Mouse (Mus musculus) forebrain, embryonic 13.5 days (tissue): ENCODE data around the gene Tunar. TPM values are rescaled to one million over a fixed set of nuclear protein-coding genes. Genes with fewer than 3 reads are reported as not detected.

Source experiments
- ATAC-seq: fragments of 200-750 bp; cut with Nextera tagmentation; 2 replicates; pipeline ENCODE4 v1.8.0; 2017
- H3K27ac ChIP-seq: fragments of 300-500 bp; sonication (generic); 2 replicates; pipeline ENCODE4 v1.5.1; 2015; ENCODE audit warnings: inconsistent platforms, mild to moderate bottlenecking, moderate library complexity
- H3K27me3 ChIP-seq: fragments of 300-500 bp; sonication (generic); 2 replicates; pipeline ENCODE4 v1.6.1; 2015; ENCODE audit warnings: mild to moderate bottlenecking, inconsistent platforms
- H3K36me3 ChIP-seq: fragments of 300-500 bp; sonication (generic); 2 replicates; pipeline ENCODE4 v1.6.1; 2015; ENCODE audit warnings: mild to moderate bottlenecking, inconsistent platforms; ENCODE audit not compliant: poor library complexity, severe bottlenecking
- H3K4me1 ChIP-seq: fragments of 300-500 bp; sonication (generic); 2 replicates; pipeline ENCODE4 v1.6.1; 2015; ENCODE audit warnings: inconsistent platforms
- H3K4me2 ChIP-seq: fragments of 300-500 bp; sonication (generic); 2 replicates; pipeline ENCODE4 v1.6.1; 2015; ENCODE audit warnings: inconsistent platforms, mild to moderate bottlenecking, moderate library complexity
- H3K4me3 ChIP-seq: fragments of 300-500 bp; sonication (generic); 2 replicates; pipeline ENCODE4 v1.5.1; 2015; ENCODE audit warnings: mild to moderate bottlenecking, inconsistent platforms
- H3K9ac ChIP-seq: fragments of 300-500 bp; sonication (generic); 2 replicates; pipeline ENCODE4 v1.6.1; 2015; ENCODE audit warnings: mild to moderate bottlenecking, inconsistent platforms
- H3K9me3 ChIP-seq: fragments of 300-500 bp; sonication (generic); replicated peaks from 2 replicates; pipeline ENCODE4 v1.6.1; 2016; ENCODE audit warnings: inconsistent platforms
- WGBS: fragments of 180-500 bp; shearing (Covaris S2); methylation state at CpG from one replicate; pipeline ENCODE4 v1.1.7; 2015; 5-methylcytosine and 5-hydroxymethylcytosine counted together
- polyA plus RNA-seq: library from polyadenylated mRNA; unstranded; fragments of >200 nt; fragmentation: Nextera tagmentation; extraction: Ambion mirVana; gene quantifications from 2 replicates; pipeline ENCODE4 v1.2.1, GENCODE M21; 2015

The Tunar gene
- polyA plus RNA-seq, 1 experiment from 2014 or later, result 2.0 TPM

DNA sequence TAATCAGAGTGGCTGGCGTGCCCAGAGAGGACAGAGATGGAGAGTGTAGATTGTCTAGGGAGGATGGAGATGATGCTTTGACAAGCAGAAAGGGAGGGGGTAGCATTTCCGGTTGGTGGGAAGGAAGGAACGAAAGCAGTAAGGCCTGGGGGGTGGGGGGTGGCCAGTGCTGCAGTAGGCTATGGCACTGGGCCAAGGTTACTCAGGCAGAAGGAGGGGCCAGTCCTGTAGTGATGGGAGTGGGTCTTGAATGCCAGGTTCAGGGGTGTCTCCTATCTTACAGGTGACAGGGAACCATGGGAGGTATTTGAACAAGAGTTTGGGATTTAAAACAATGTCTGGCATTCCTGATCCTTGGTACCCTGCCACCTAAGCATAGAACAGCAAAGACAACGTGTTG is 13.2 kb downstream of the Tunar start:
- H3K4me2 ChIP-seq, result no peak overlapping the region
- H3K36me3 ChIP-seq, result no peaks in the 10 kb centered on the region
- H3K9ac ChIP-seq, result no peak overlapping the region
- H3K27me3 ChIP-seq, result no peaks in the 10 kb centered on the region
- 0 out of 2 replicates have a peak, but pooled peaks cover 3% of the 10 kb centered on the region for H3K4me1 ChIP-seq
- H3K27ac ChIP-seq, result no peak overlapping the region
- WGBS, result 76% methylated on average over 4 of the region's 4 CpGs
- ATAC-seq, result no peak
- no peak overlapping the region for H3K4me3 ChIP-seq
- H3K9me3 ChIP-seq, result no peaks in the 10 kb centered on the region

DNA sequence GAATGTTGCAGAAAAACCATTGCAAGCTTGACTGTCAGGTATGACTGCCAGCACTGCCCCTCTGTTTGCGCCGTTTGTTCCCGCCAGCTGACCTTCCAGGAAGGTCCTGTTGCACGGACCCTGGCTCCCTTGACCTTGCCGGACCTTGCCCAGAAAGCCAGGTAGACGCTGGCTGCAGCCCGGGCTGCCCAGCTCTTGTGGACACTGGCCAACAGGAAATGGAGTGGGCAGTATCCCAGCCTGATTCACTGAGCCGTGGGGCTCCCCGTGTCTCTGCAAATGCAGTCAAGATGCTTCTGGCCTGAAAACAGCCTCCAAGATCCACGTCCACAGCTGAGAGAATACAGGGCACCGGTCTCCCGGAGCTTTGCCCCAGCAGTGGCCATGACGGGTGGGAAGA is 13.6 kb downstream of the Tunar start:
- no peaks in the 10 kb centered on the region for H3K27me3 ChIP-seq
- ATAC-seq, result no peak
- WGBS, result 87% methylated on average over 13 of the region's 13 CpGs
- 0 out of 2 replicates have a peak, but pooled peaks cover 3% of the 10 kb centered on the region for H3K4me1 ChIP-seq
- no peak overlapping the region for H3K9ac ChIP-seq
- no peak overlapping the region for H3K27ac ChIP-seq
- no peaks in the 10 kb centered on the region for H3K36me3 ChIP-seq
- no peak overlapping the region for H3K4me2 ChIP-seq
- H3K4me3 ChIP-seq, result no peak overlapping the region
- H3K9me3 ChIP-seq, result no peaks in the 10 kb centered on the region

DNA sequence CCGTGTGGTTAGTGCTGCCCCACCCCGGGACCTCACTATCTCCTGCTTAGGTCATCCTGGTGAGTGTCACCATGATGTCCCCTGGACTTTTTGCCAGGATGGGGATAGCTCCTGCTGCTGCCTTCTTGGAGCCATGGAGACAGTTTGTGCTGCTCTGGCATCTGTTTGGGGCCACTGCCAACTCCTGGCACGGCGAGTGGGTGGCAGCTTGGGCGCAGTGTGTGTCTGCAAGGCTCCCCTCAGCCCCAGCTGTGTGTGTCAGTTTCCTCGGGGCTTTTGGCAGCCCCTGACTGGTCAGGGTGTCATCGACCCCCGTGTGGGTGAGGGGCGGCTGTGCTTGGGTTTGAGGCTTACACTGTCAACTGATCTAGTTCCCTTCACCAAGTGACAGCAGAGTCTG is 20.6 kb downstream of the Tunar start:
- Histone ChIP-seq H3K36me3 (no peaks in the 10 kb centered on the region), H3K27ac (no peak overlapping the region), H3K4me2 (no peak overlapping the region), H3K4me1 (peaks cover 6% of the 10 kb centered on the region), H3K27me3 (no peaks in the 10 kb centered on the region), H3K4me3 (no peak overlapping the region), H3K9me3 (no peaks in the 10 kb centered on the region), H3K9ac (no peak overlapping the region)
- WGBS, result 80% methylated on average over 9 of the region's 9 CpGs
- peak; percentile 77 for ATAC-seq

DNA sequence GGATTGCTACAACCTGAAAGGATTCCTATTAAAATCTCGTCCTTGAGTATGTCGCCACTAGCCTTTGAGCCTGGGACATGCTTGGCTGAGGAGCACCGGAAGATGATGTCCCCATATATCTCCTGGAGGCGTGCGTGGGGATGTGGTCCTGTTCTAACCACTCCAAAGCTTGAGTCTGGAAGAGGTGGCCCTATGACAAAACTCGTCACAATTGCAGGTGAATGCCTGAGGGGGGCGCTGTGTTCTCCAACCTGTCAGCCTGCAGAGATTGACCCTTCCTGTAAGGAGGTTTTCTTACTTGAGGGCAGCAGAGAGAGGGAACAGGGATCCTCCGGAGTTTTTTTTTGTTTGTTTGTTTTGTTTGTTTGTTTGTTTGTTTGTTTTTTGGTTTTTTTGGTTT is 21.1 kb downstream of the Tunar start:
- no peaks in the 10 kb centered on the region for H3K27me3 ChIP-seq

DNA sequence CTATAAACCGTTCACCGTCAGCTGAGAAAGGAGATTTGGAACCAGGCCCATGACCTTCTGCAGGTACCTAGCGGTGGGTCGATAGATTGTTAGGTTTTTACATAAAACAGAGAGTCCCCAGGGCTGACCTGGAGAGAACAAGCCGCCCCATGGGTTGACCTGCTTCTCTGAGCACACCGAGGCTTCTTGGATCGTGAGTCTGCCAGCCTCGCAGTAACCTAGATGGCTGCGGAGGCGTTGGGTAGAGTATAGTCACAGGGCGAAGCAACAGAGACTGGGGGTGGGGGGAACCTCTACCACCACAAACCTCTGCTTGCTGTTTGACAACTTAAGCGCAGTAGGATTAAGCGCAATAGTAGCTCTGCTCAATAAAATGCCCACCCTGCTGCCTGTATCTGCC is 23.1 kb downstream of the Tunar start:
- no peaks in the 10 kb centered on the region for H3K27me3 ChIP-seq
- no peak overlapping the region for H3K4me3 ChIP-seq
- no peaks in the 10 kb centered on the region for H3K9me3 ChIP-seq
- H3K27ac ChIP-seq, result no peak overlapping the region
- 89% methylated on average over 13 of the region's 13 CpGs for WGBS
- peaks cover 6% of the 10 kb centered on the region for H3K4me1 ChIP-seq
- no peak overlapping the region for H3K9ac ChIP-seq
- no peak overlapping the region for H3K4me2 ChIP-seq
- no peaks in the 10 kb centered on the region for H3K36me3 ChIP-seq
- no peak for ATAC-seq

More for the DNA sequence above, 21.1 kb downstream of the Tunar start:
- Histone ChIP-seq H3K9ac (no peak overlapping the region), H3K36me3 (no peaks in the 10 kb centered on the region), H3K4me1 (peaks cover 6% of the 10 kb centered on the region), H3K4me2 (no peak overlapping the region), H3K9me3 (no peaks in the 10 kb centered on the region), H3K27ac (no peak overlapping the region), H3K4me3 (no peak overlapping the region)
- 90% methylated on average over 8 of the region's 8 CpGs for WGBS
- no peak for ATAC-seq

DNA sequence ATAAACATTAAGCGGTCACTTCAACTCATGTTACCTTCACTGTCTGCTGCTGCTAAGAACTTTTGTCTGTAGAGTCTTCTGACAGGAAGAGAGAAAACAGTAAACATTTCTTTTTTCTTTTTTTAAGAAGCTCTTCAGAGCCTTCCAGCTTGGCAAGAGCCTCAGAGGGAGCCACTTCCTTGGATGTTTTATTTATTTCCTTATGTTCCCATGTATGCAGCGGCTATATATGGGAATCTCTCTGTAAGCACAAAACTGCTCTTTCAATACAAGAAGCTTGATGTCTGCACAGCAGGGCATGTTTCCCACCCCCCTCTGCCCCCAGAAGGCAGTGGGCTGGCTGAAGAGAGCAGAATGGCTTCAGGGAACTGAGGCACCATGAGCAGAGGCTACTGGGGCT is 30.0 kb downstream of the Tunar start:
- no peak for ATAC-seq

DNA sequence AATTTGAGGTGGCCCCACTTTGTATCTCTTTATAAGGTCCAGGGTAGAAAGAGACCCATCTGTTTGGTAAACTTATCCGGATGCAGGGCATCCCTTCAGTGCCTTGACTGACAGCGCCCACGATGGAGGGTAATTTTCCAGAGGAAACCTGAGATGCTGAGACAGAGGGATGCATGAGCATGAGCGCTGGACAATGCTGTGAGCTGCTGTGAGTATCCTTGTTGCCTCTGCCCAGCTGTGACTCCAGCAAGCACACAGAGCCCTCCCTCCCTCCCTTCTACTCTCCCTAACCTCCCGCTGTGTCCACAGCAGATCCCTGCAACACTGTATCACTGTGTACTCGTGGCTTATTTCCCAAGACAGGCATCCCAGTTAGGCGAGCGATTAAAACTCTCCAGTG is 40.9 kb downstream of the Tunar start:
- 77% methylated on average over 8 of the region's 8 CpGs for WGBS
- Histone ChIP-seq H3K9ac (no peak overlapping the region), H3K4me1 (no peaks in the 10 kb centered on the region), H3K4me3 (no peak overlapping the region), H3K27ac (no peak overlapping the region), H3K36me3 (no peaks in the 10 kb centered on the region), H3K4me2 (no peak overlapping the region), H3K9me3 (no peaks in the 10 kb centered on the region), H3K27me3 (no peaks in the 10 kb centered on the region)
- ATAC-seq, result no peak

More for the DNA sequence above, 30.0 kb downstream of the Tunar start:
- H3K4me2 ChIP-seq, result no peak overlapping the region
- H3K27ac ChIP-seq, result no peak overlapping the region
- H3K4me3 ChIP-seq, result no peak overlapping the region
- no peak overlapping the region for H3K9ac ChIP-seq
- no peaks in the 10 kb centered on the region for H3K36me3 ChIP-seq
- no peaks in the 10 kb centered on the region for H3K27me3 ChIP-seq
- no peaks in the 10 kb centered on the region for H3K9me3 ChIP-seq
- WGBS, result 82% methylated on average over 2 of the region's 2 CpGs
- H3K4me1 ChIP-seq, result 0 out of 2 replicates have a peak, but pooled peaks cover 4% of the 10 kb centered on the region

DNA sequence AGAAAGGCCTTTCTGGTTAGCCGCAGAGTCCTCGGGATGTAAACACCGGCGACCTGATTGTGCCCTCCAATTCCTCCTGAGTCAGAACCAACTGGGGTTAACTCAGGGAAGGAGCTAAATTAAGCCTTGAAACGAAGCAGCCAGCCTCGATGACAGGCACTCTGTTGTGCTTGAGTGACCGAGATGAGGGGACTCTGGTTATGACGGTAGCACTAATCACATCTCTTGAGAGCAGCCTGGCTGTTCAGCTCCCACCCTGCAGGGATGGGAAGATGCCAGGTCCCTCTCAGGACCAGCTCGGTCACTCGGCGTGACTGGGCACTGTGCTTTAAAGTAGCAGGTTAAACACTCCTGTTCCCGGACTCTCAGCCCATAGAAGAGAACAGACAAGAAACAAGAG is 43.3 kb downstream of the Tunar start:
- 75% methylated on average over 12 of the region's 12 CpGs for WGBS
- no peaks in the 10 kb centered on the region for H3K27me3 ChIP-seq
- H3K4me1 ChIP-seq, result no peaks in the 10 kb centered on the region
- H3K9ac ChIP-seq, result no peak overlapping the region
- no peaks in the 10 kb centered on the region for H3K36me3 ChIP-seq
- H3K9me3 ChIP-seq, result no peaks in the 10 kb centered on the region
- no peak overlapping the region for H3K4me2 ChIP-seq
- ATAC-seq, result no peak
- no peak overlapping the region for H3K4me3 ChIP-seq
- H3K27ac ChIP-seq, result no peak overlapping the region

DNA sequence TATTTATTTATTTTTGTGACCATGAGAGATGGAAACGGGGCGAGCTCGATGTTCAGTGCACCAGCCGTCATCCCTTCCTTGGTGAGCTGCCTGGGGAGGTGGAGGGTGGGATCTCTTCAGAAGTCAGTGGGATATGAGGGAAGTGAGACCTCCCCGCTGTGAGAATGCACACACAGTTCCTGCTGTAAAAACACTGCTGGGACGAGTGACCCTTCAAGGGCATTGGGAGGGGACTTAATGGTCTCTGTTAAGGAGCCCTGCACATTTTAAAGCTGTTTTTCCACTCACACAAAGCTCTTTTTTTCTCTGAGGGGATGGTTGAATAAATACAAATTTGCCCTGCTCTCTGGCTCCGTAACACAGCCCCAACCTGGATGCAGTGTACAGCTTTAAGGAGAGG is 49.1 kb downstream of the Tunar start:
- no peaks in the 10 kb centered on the region for H3K9me3 ChIP-seq
- H3K4me3 ChIP-seq, result no peak overlapping the region
- WGBS, result 63% methylated on average over 7 of the region's 7 CpGs
- no peaks in the 10 kb centered on the region for H3K27me3 ChIP-seq
- H3K27ac ChIP-seq, result no peak overlapping the region
- ATAC-seq, result no peak
- H3K4me2 ChIP-seq, result no peak overlapping the region
- no peaks in the 10 kb centered on the region for H3K4me1 ChIP-seq
- no peaks in the 10 kb centered on the region for H3K36me3 ChIP-seq
- no peak overlapping the region for H3K9ac ChIP-seq

DNA sequence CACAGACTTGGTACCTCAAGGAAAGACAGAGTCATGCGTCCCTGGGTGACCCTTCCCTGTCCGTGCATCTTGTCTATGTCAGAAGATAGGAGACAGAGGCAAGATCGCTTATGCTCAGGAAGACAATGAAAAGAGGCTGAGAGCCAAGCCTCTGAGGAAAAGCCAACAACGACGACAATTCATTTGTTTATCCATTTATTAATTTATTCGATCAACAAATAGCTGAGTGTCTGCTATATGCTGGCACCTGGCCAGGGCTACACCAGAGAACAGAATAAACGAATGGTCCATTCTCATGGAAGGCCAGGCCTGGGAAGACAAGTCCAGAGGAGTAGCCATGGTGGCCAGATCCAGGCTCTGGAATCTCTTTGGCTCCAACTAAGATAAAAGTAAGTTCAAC is 61.0 kb downstream of the Tunar start:
- Histone ChIP-seq H3K9me3 (peaks cover 5% of the 10 kb centered on the region; the same call in 1 of the 2 replicates), H3K27ac (no peak overlapping the region), H3K4me1 (no peaks in the 10 kb centered on the region), H3K4me3 (no peak overlapping the region), H3K27me3 (no peaks in the 10 kb centered on the region), H3K9ac (no peak overlapping the region), H3K4me2 (no peak overlapping the region), H3K36me3 (no peaks in the 10 kb centered on the region)
- 81% methylated on average over 7 of the region's 7 CpGs for WGBS
- ATAC-seq, result no peak

DNA sequence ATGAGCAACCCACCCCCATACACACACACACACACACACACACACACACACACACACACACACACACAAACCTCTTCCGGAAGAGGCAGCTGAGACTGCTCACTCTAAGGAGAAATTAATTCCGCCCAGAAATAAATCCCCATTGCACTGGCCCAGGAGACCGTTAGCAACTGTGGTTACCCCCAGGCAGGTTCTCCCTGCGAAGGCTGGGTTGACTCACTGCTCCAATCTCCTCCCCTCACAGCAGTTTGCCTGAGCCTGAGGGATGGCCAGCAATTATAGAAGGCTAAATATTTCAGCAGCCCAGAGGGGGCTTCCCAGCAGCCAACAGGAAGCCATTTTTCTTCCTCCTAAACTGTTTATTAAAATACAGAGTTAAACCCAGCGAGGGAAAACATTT is 64.5 kb downstream of the Tunar start:
- Histone ChIP-seq H3K9me3 (peaks cover 12% of the 10 kb centered on the region), H3K4me3 (no peak overlapping the region), H3K4me2 (no peak overlapping the region), H3K27ac (no peak overlapping the region), H3K27me3 (no peaks in the 10 kb centered on the region), H3K9ac (no peak overlapping the region), H3K36me3 (no peaks in the 10 kb centered on the region), H3K4me1 (no peaks in the 10 kb centered on the region)
- 35% methylated on average over 5 of the region's 5 CpGs for WGBS
- ATAC-seq, result no peak

DNA sequence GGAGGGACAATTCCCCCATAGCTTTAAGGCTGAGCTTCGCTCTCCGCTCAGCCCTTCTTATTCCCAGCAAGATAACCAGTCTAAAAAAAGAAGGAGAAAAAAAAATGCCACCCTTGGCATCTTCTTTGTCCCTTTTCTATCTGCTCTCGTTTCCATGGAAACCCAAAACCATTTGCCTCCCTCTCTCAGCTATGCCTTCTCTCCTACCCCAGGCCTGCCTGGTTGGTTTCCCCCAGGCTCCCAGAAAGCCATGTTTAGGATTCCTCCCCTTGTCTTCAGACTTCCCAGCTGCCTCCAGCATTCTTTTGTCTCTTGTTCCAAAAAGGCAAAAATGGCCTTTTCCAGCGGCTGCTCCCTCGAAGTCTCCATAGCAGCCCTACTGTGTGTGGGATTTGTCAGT is 70.1 kb downstream of the Tunar start:
- no peak overlapping the region for H3K4me3 ChIP-seq
- no peak for ATAC-seq
- H3K4me2 ChIP-seq, result no peak overlapping the region
- WGBS, result 63% methylated on average over 5 of the region's 5 CpGs
- H3K27ac ChIP-seq, result peak overlapping the region; percentile 3; the same call in 1 of the 2 replicates
- H3K27me3 ChIP-seq, result no peaks in the 10 kb centered on the region
- peaks cover 12% of the 10 kb centered on the region for H3K9me3 ChIP-seq
- no peaks in the 10 kb centered on the region for H3K36me3 ChIP-seq
- no peak overlapping the region for H3K9ac ChIP-seq
- peaks cover 3% of the 10 kb centered on the region; the same call in 1 of the 2 replicates for H3K4me1 ChIP-seq

DNA sequence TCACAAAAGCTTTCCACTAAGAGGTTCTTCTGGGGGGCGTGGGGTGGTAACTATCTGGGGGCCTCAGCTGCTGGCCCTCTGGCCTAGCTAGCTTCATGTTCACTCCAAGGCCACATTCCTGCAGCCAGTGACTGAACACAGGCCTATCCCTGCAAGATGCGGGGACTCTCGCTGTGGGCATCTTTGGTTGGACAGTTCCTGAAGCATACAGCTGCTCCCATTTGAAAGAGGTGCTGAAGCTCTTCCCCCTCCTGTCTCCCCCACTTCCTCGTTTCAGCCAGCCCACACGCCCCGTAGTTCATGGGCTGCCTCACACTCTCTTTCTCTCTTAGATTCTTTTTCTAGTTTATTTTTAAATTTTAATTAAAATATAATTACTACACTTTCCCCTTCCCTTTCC is 72.3 kb downstream of the Tunar start:
- H3K4me3 ChIP-seq, result no peak overlapping the region
- H3K4me2 ChIP-seq, result no peak overlapping the region
- H3K36me3 ChIP-seq, result no peaks in the 10 kb centered on the region
- no peak overlapping the region for H3K9ac ChIP-seq
- WGBS, result 77% methylated on average over 6 of the region's 6 CpGs
- H3K9me3 ChIP-seq, result no peaks in the 10 kb centered on the region
- H3K27me3 ChIP-seq, result no peaks in the 10 kb centered on the region
- peaks cover 3% of the 10 kb centered on the region; the same call in 1 of the 2 replicates for H3K4me1 ChIP-seq
- H3K27ac ChIP-seq, result no peak overlapping the region; the same call in 1 of the 2 replicates
- ATAC-seq, result no peak
